Mouse (Mus musculus) MEL (cell line): ENCODE data around the gene Krt79. TPM values are rescaled to one million over a fixed set of nuclear protein-coding genes. Genes with fewer than 3 reads are reported as not detected.
A peak's percentile ranks its signal among the peaks of the same experiment; 100 is the strongest.

ENCODE experiments used
- DNase-seq: peaks from one replicate; pipeline ENCODE4 v3.0.0; 2011; ENCODE audit warnings: low read depth, low spot score
- H3K27ac ChIP-seq: 2 replicates; pipeline ENCODE4 v1.5.1; 2012; ENCODE audit warnings: low read depth, mild to moderate bottlenecking, control low read depth, low read length, moderate library complexity; ENCODE audit not compliant: control insufficient read depth
- H3K27me3 ChIP-seq, 2 experiments: fragments of 150-350 bp in 1 of 2; sonication (generic) in 1 of 2; 2 replicates each; pipeline ENCODE4 v1.6.1; 2012; ENCODE audit warnings: low read length in 2 of 2, mild to moderate bottlenecking in 2 of 2, improper control_type of control experiment in 1 of 2, moderate library complexity in 1 of 2; ENCODE audit not compliant: insufficient read depth in 2 of 2, control insufficient read depth in 1 of 2
- H3K36me3 ChIP-seq, 2 experiments: 2 replicates each; pipeline ENCODE4 v1.6.1; 2012 to 2014; ENCODE audit warnings: low read length in 2 of 2, improper control_type of control experiment in 1 of 2, inconsistent platforms in 1 of 2, mild to moderate bottlenecking in 1 of 2; ENCODE audit not compliant: insufficient read depth in 2 of 2, control insufficient read depth in 1 of 2
- H3K4me1 ChIP-seq, 2 experiments: fragments of 150-350 bp in 1 of 2; sonication (generic) in 1 of 2; 2 replicates each; pipeline ENCODE4 v1.6.1; 2012; ENCODE audit warnings: low read length in 2 of 2, improper control_type of control experiment in 1 of 2, mild to moderate bottlenecking in 1 of 2; ENCODE audit not compliant: insufficient read depth in 2 of 2, control insufficient read depth in 1 of 2
- H3K4me3 ChIP-seq, 2 experiments: fragments of 150-350 bp in 1 of 2; sonication (generic) in 1 of 2; 2 replicates each; pipeline ENCODE4 v1.5.1; 2012; ENCODE audit warnings: low read depth in 2 of 2, low read length in 2 of 2, mild to moderate bottlenecking in 2 of 2, moderate library complexity in 2 of 2, control low read depth in 1 of 2, improper control_type of control experiment in 1 of 2; ENCODE audit not compliant: control insufficient read depth in 1 of 2, insufficient read depth in 1 of 2
- H3K79me2 ChIP-seq: 2 replicates; pipeline ENCODE4 v1.6.1; 2012; ENCODE audit warnings: mild to moderate bottlenecking, low read length, moderate library complexity; ENCODE audit not compliant: control insufficient read depth, poor library complexity, insufficient read depth
- H3K9ac ChIP-seq: 2 replicates; pipeline ENCODE4 v1.6.1; 2012; ENCODE audit warnings: low read depth, mild to moderate bottlenecking, control low read depth, low read length, moderate library complexity; ENCODE audit not compliant: control insufficient read depth, poor library complexity, severe bottlenecking
- H3K9me3 ChIP-seq: fragments of 150-350 bp; sonication (generic); replicated peaks from 2 replicates; pipeline ENCODE4 v1.6.1; 2012; ENCODE audit warnings: mild to moderate bottlenecking, low read length, improper control_type of control experiment, moderate library complexity; ENCODE audit not compliant: insufficient read depth
- BHLHE40 ChIP-seq: IDR thresholded peaks from 2 replicates; pipeline ENCODE4 v1.6.1; 2012; ENCODE audit warnings: low read depth, mild to moderate bottlenecking, inconsistent platforms, low read length, improper control_type of control experiment, borderline replicate concordance
- CHD1 ChIP-seq: IDR thresholded peaks from 2 replicates; pipeline ENCODE4 v1.6.1; 2012; ENCODE audit warnings: low read depth, mild to moderate bottlenecking, inconsistent platforms, low read length, improper control_type of control experiment
- CHD2 ChIP-seq: IDR thresholded peaks from 2 replicates; pipeline ENCODE4 v1.6.1; 2011; ENCODE audit warnings: low read length, improper control_type of control experiment
- CTCF ChIP-seq, 3 experiments: IDR thresholded peaks in 2 of 3; conservative IDR thresholded peaks in 1 of 3; 2 replicates each; pipeline ENCODE4 v1.5.1; 2011 to 2012; ENCODE audit warnings: low read length in 3 of 3, low read depth in 2 of 3, mild to moderate bottlenecking in 2 of 3, improper control_type of control experiment in 1 of 3, inconsistent platforms in 1 of 3, mixed read lengths in 1 of 3, moderate library complexity in 1 of 3; ENCODE audit not compliant: control insufficient read depth in 1 of 3, insufficient read depth in 1 of 3, poor library complexity in 1 of 3, severe bottlenecking in 1 of 3
- E2F4 ChIP-seq: IDR thresholded peaks from 2 replicates; pipeline ENCODE4 v1.6.1; 2011; ENCODE audit warnings: low read depth, low read length, improper control_type of control experiment, borderline replicate concordance
- ELF1 ChIP-seq: IDR thresholded peaks from 2 replicates; pipeline ENCODE4 v1.6.1; 2014; ENCODE audit warnings: low read depth, mild to moderate bottlenecking, inconsistent platforms, low read length, improper control_type of control experiment, moderate library complexity
- EP300 ChIP-seq, 2 experiments: IDR thresholded peaks; 2 replicates each; pipeline ENCODE4 v1.6.1; 2011; ENCODE audit warnings: improper control_type of control experiment in 2 of 2, low read length in 2 of 2, low read depth in 1 of 2, mild to moderate bottlenecking in 1 of 2
- ETS1 ChIP-seq: IDR thresholded peaks from 2 replicates; pipeline ENCODE4 v1.6.1; 2012; ENCODE audit warnings: low read depth, mild to moderate bottlenecking, inconsistent platforms, low read length, improper control_type of control experiment, moderate library complexity
- GABPA ChIP-seq: IDR thresholded peaks from 2 replicates; pipeline ENCODE4 v1.6.1; 2012; ENCODE audit warnings: low read depth, mild to moderate bottlenecking, inconsistent platforms, low read length, improper control_type of control experiment, moderate library complexity
- GATA1 ChIP-seq: IDR thresholded peaks from 2 replicates; pipeline ENCODE4 v1.6.1; 2011; ENCODE audit warnings: low read depth, low read length, improper control_type of control experiment
- HCFC1 ChIP-seq: IDR thresholded peaks from 2 replicates; pipeline ENCODE4 v1.6.1; 2012; ENCODE audit warnings: low read depth, mild to moderate bottlenecking, inconsistent platforms, low read length, improper control_type of control experiment, moderate library complexity
- JUND ChIP-seq: IDR thresholded peaks from 2 replicates; pipeline ENCODE4 v1.6.1; 2011; ENCODE audit warnings: low read depth, mild to moderate bottlenecking, improper control_type of control experiment, low read length
- KAT2A ChIP-seq: conservative IDR thresholded peaks from 2 replicates; pipeline ENCODE4 v1.6.1; 2012; ENCODE audit warnings: low read depth, low read length, improper control_type of control experiment, inconsistent platforms
- MAFK ChIP-seq: IDR thresholded peaks from 2 replicates; pipeline ENCODE4 v1.6.1; 2011; ENCODE audit warnings: low read depth, mild to moderate bottlenecking, low read length, improper control_type of control experiment, borderline replicate concordance
- MAX ChIP-seq: IDR thresholded peaks from 2 replicates; pipeline ENCODE4 v1.6.1; 2011; ENCODE audit warnings: low read length, improper control_type of control experiment
- MAZ ChIP-seq: IDR thresholded peaks from 2 replicates; pipeline ENCODE4 v1.6.1; 2012; ENCODE audit warnings: low read depth, mild to moderate bottlenecking, inconsistent platforms, low read length, improper control_type of control experiment
- MYB ChIP-seq: IDR thresholded peaks from 2 replicates; pipeline ENCODE4 v1.6.1; 2011; ENCODE audit warnings: mild to moderate bottlenecking, low read depth, low read length, improper control_type of control experiment
- MYC ChIP-seq: IDR thresholded peaks from 2 replicates; pipeline ENCODE4 v1.6.1; 2011; ENCODE audit warnings: low read depth, mild to moderate bottlenecking, low read length, improper control_type of control experiment, moderate library complexity
- NELFE ChIP-seq: IDR thresholded peaks from 2 replicates; pipeline ENCODE4 v1.6.1; 2011; ENCODE audit warnings: low read depth, low read length, improper control_type of control experiment
- POLR2A ChIP-seq, 2 experiments: IDR thresholded peaks; 2 replicates each; pipeline ENCODE4 v1.6.1; 2011 to 2012; ENCODE audit warnings: low read length in 2 of 2, mild to moderate bottlenecking in 2 of 2, control low read depth in 1 of 2, improper control_type of control experiment in 1 of 2, low read depth in 1 of 2, moderate library complexity in 1 of 2; ENCODE audit not compliant: control insufficient read depth in 1 of 2, insufficient read depth in 1 of 2, poor library complexity in 1 of 2
- POLR2AphosphoS2 ChIP-seq: IDR thresholded peaks from 2 replicates; pipeline ENCODE4 v1.6.1; 2011; ENCODE audit warnings: low read length, improper control_type of control experiment
- POLR2AphosphoS5 ChIP-seq: IDR thresholded peaks from 2 replicates; pipeline ENCODE4 v1.6.1; 2012; ENCODE audit warnings: low read depth, borderline replicate concordance, mild to moderate bottlenecking, inconsistent platforms, low read length, moderate library complexity, mixed read lengths
- TAL1 ChIP-seq: IDR thresholded peaks from 2 replicates; pipeline ENCODE4 v1.6.1; 2012; ENCODE audit warnings: mild to moderate bottlenecking, inconsistent platforms, low read length, moderate library complexity, mixed read lengths
- TCF12 ChIP-seq: IDR thresholded peaks from 2 replicates; pipeline ENCODE4 v1.6.1; 2014; ENCODE audit warnings: low read depth, mild to moderate bottlenecking, inconsistent platforms, low read length, improper control_type of control experiment, moderate library complexity
- USF1 ChIP-seq: IDR thresholded peaks from 2 replicates; pipeline ENCODE4 v1.6.1; 2014; ENCODE audit warnings: low read depth, mild to moderate bottlenecking, inconsistent platforms, low read length, improper control_type of control experiment, moderate library complexity
- USF2 ChIP-seq, 2 experiments: IDR thresholded peaks; 2 replicates each; pipeline ENCODE4 v1.6.1; 2011 to 2012; ENCODE audit warnings: improper control_type of control experiment in 2 of 2, low read length in 2 of 2, borderline replicate concordance in 1 of 2, inconsistent platforms in 1 of 2, low read depth in 1 of 2, mild to moderate bottlenecking in 1 of 2; ENCODE audit not compliant: insufficient read depth in 1 of 2
- ZKSCAN1 ChIP-seq: IDR thresholded peaks from 2 replicates; pipeline ENCODE4 v1.6.1; 2012; ENCODE audit warnings: low read depth, mild to moderate bottlenecking, inconsistent platforms, low read length, improper control_type of control experiment, moderate library complexity
- ZMIZ1 ChIP-seq: IDR thresholded peaks from 2 replicates; pipeline ENCODE4 v1.6.1; 2012; ENCODE audit warnings: low read depth, mild to moderate bottlenecking, inconsistent platforms, low read length, improper control_type of control experiment, moderate library complexity
- polyA plus RNA-seq, 2 experiments: library from polyadenylated mRNA; stranded (reverse) in 1 of 2; unstranded in 1 of 2; fragments of >175 nt in 1 of 2; fragments of >200 nt in 1 of 2; gene quantifications; 2 replicates each; pipeline versions ENCODE4 v1.2.1 to v1.2.4; 2012; ENCODE audit warnings: low replicate concordance in 2 of 2, low read depth in 1 of 2; ENCODE audit not compliant: insufficient read length in 2 of 2, insufficient read depth in 1 of 2, missing spikeins in 1 of 2
- total RNA-seq: library from RNA; depleted of rRNA; stranded (reverse); fragments of 300-350 nt; gene quantifications from 2 replicates; pipeline ENCODE4 v1.2.3, GENCODE M21; 2012

Gene Krt79
- total and polyA plus RNA-seq, 3 experiments, result not detected

- TF ChIP-seq ETS1, result peak; percentile 49; the same call in 1 of the 2 replicates
- TF ChIP-seq GATA1, result peak; percentile 42; the same call in 1 of the 2 replicates
- TF ChIP-seq MYB, result peak; percentile 40; the same call in 1 of the 2 replicates
- peak; percentile 91 for TF ChIP-seq BHLHE40
Observed at GRCm38 (mm10) chr15:101983949-101984601, 44.0 kb upstream of the Krt79 start (continued).

DNA sequence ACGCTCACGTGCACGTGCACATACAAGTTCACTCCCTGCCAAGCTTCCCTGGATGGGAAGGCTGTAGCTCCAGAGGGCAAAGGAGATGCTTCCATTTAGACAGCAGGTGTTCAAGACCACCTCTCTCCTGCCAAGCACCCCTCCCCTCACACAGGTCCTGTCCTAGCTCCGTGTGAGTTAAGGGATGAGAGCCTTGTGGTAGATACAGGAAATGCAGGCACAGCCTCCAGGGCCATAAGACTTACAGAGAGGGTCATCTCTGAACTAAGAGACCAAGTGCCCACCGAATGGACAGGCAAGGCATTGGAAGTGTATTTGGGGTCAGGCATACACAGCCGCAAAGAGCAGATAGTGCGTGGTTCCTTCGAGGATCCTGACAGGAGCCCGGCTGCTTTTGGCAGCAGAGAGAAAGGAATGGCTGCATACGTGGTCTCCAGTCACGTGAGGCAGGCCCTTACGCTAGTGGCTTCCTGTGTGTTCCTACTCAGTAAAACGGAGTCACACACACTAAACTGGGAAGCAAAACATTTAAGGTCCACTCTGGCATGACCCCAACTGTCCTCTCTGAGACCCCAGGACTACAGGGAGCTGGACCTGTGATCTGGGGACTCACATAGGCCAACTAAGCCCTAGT lies 43.3 kb upstream of the Krt79 start:
- Histone ChIP-seq H3K4me1 (peaks cover 4 to 22% of the 10 kb centered on the region in 2 experiments; a peak in 3 of 4 replicates), H3K4me3 (peak overlapping the region; percentile 45 to 52), H3K9me3 (no peaks in the 10 kb centered on the region), H3K27ac (peak overlapping the region; percentile 59), H3K27me3 (no peaks in the 10 kb centered on the region), H3K36me3 (peaks cover 0 to 7% of the 10 kb centered on the region in 2 experiments; a peak in 2 of 4 replicates), H3K79me2 (no peaks in the 10 kb centered on the region), H3K9ac (peak overlapping the region; percentile 60)
- TF ChIP-seq TCF12 (no peak; the same call in 1 of the 2 replicates), MYC (no peak), ZKSCAN1 (no peak), GABPA (no peak), JUND (no peak), MAX (no peak), E2F4 (no peak), HCFC1 (no peak), USF1 (peak; percentile 90), POLR2A (IDR thresholded peaks at IDR 0.05; ENCODE audit: control insufficient read depth in 1 of 2, insufficient read depth in 1 of 2, low read depth in 1 of 2, low read length in 2 of 2, poor library complexity in 1 of 2) (no peak), CTCF (IDR thresholded peaks at IDR 0.05 in 2 of 3, conservative IDR thresholded peaks at IDR 0.05 in 1 of 3; ENCODE audit: control insufficient read depth in 1 of 3, insufficient read depth in 1 of 3, low read depth in 2 of 3, low read length in 3 of 3, poor library complexity in 1 of 3, severe bottlenecking in 1 of 3) (peak in 2 of 3 experiments; percentile 36 to 75; a peak in 4 of 6 replicates), GATA1 (no peak), MAZ (no peak), ELF1 (no peak), EP300 (IDR thresholded peaks at IDR 0.05; ENCODE audit: low read depth in 1 of 2, low read length in 2 of 2) (no peak), CHD1 (no peak), ZMIZ1 (no peak), NELFE (no peak), KAT2A (no peak; the same call in 1 of the 2 replicates), POLR2AphosphoS5 (peak; percentile 79; the same call in 1 of the 2 replicates), CHD2 (no peak), POLR2AphosphoS2 (no peak), MAFK (no peak), USF2 (IDR thresholded peaks at IDR 0.05; ENCODE audit: borderline replicate concordance in 1 of 2, insufficient read depth in 1 of 2, low read depth in 1 of 2, low read length in 2 of 2) (peak in 1 of 2 experiments; percentile 62; a peak in 1 of 4 replicates), TAL1 (no peak), BHLHE40 (peak; percentile 69)
- DNase-seq, result peak; percentile 76
